Mouse (Mus musculus): ENCODE data around the gene Atad5. TPM values are rescaled to one million over a fixed set of nuclear protein-coding genes. Genes with fewer than 3 reads are reported as not detected.

Gene Atad5
- total RNA-seq, 2 experiments from 2014 or later = 2.6 to 4.3 TPM

DNA sequence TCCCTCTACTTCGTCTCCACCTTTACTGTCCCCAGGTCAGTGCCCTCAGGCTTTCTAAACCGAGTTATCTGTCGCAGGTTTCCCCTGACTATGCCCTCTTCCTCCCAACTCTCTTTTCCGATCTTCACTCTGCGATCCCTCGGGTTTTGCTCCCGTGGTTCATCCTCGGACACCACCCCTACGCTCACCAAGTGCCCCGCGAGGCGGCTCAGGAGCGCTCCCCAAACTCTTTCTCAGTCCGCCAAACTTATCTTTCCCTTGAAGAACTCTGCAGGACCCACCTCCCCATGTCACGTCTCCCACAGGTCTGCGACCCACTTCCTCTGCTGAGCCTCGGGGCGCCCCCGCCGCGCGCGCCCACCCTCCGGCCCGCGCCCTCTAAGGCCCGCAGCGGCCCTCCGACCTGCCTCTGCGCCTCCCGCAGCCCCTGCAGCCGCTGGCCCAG is 8.8 kb upstream of the Atad5 start:
- DNase-seq (ENCODE audit: low spot score in 2 of 2) = no peak
- intact Hi-C loops (cut with DNase I) = loop anchor here (1.0 kb wide), 1 partner anchor 38 kb away; no protein-coding TSS in a partner anchor

GRCm38 (mm10) chr11:80080826-80081728 is 8.1 kb upstream of the Atad5 start, which contains the start of gene Crlf3:
TSS of gene Crlf3 (minus strand) at chr11:80080991.
- DNase-seq (ENCODE audit: low spot score in 2 of 2) = peak; percentile 83 to 87
- intact Hi-C loops (cut with DNase I) = loop anchor here (1.0 kb wide), 1 partner anchor 39 kb away; no protein-coding TSS in a partner anchor

DNA sequence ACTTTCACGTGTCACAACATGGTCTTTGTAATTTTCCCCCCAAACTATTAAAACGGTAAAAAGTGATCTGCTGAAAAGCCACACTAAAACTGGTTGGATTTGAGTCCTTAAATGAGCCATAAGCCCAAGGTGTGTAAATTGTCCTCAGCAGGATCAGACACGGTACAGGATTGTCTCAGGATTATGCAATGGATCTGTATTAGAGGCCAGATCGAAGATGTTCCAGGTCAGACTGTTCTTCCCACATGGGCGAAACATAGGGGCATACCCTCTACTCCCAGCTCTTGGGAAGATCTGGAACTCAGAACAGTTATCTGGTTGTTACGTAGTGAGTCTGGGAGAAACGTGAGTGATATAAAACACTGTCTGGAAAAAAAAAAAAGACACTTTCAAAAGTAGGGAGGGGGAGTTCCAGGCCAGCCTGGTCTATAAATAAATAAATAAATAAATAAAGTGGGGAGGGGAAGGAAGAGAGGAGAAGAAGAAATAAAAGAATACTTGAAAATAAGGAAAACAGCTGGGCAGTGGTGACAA is 7.3 kb upstream of the Atad5 start:
- intact Hi-C loops (cut with DNase I) = no loop called here
- no peak for DNase-seq (ENCODE audit: low spot score in 2 of 2)

- DNase-seq (ENCODE audit: low spot score in 2 of 2) = no peak
- intact Hi-C loops (cut with DNase I) = no loop called here
Measured at GRCm38 (mm10) chr11:80085356-80086055, 3.7 kb upstream of the Atad5 start.

DNA sequence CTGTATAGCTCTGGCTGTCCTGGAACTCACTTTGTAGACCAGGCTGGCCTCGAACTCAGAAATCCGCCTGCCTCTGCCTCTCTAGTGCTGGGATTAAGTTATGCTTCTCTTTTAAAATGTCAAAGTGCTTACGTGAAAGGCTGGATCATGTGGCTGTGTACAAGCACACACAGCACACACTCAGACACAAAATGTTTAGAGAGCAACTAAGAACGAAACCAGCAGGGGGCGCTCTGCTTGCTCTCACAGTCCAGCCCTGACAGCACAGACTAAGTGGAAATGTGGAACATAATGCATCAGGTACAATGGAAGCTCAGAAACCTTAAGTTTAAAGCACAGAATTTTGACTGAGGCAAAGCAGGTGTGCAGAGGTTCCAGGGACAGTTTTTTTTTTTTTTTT is 2.4 kb upstream of the Atad5 start:
- DNase-seq (ENCODE audit: low spot score in 2 of 2) = peak; percentile 50 to 76
- intact Hi-C loops (cut with DNase I) = no loop called here

DNA sequence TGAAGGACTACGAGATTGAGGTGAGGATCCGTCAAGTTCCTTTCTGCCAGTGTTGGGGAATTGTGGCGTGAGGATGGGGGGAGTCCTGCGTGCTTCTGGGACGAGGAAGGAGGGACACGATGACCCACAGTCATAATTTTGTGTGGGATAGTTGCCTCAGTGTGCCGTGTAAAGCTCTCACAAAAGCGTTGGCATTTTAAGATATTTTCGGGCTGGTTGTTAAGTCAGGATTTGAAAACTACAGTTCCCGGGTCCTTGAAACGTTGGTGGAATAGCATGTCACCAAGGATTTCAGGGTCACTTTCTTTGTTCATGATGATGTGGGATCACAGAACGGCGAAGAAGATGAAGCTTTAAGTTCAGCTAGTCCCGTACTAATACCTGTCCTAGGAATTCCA is 616 bp downstream of the Atad5 start:
- no peak for DNase-seq (ENCODE audit: low spot score in 2 of 2)
- intact Hi-C loops (cut with DNase I) = no loop called here

- no peak for DNase-seq (ENCODE audit: low spot score in 2 of 2)
- intact Hi-C loops (cut with DNase I) = no loop called here
Measured at GRCm38 (mm10) chr11:80090555-80091164, 1.5 kb downstream of the Atad5 start.

DNA sequence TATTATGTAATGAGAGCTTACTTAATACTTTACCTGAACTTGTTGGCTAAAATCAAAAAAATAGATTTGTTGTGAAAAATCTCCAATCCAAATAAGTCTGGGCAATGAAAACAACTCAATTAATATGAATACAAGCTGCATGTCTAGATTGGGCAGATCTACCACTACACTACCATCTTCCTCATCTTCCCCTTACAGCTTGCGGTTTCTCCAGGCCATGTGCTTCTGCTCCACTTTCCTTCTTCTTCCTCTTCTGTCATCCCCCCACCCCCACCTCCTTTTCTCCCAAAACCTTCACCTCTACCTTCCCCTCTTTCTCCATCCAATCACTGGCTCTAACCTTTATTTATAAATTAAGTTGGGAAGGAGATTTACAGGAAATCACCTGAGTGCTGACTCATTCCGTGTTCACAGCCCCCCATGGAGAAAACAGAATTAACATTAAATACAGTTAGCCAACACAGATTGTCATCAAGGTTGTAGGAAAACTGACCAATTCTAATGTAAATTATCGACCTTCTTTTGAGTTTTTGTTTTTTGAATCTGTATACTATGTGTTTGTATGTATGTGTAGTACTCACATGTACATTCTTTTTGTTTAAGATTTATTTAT is 9.3 kb downstream of the Atad5 start:
- no peak for DNase-seq (ENCODE audit: low spot score in 2 of 2)
- intact Hi-C loops (cut with DNase I) = no loop called here

DNA sequence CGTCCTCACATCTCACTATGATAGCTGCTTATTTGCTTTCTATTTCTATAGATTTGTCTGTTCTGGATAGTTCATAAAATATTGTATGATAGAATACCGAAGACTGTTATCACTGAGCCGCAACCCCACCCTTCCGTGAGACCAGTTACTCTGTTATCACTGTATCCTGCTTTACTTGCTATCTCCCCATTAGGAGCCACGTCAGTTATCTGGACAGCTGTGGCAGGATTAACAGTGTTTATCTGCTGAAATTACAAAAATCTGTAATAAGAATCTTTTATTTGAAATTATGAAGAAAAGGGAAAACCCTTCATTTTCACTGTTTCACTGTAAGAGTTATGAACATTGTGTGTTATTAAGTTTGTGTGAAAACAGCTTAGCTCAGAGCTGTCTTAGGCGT is 12.1 kb downstream of the Atad5 start:
- intact Hi-C loops (cut with DNase I) = no loop called here

GRCm38 (mm10) chr11:80104407-80104806 is 15.2 kb downstream of the Atad5 start:
- intact Hi-C loops (cut with DNase I) = no loop called here
- no peak for DNase-seq (ENCODE audit: low spot score in 2 of 2)

More for the DNA sequence above, 12.1 kb downstream of the Atad5 start:
- no peak for DNase-seq (ENCODE audit: low spot score in 2 of 2)

GRCm38 (mm10) chr11:80116411-80116810 is 27.2 kb downstream of the Atad5 start:
- DNase-seq (ENCODE audit: low spot score in 2 of 2) = no peak
- intact Hi-C loops (cut with DNase I) = no loop called here

DNA sequence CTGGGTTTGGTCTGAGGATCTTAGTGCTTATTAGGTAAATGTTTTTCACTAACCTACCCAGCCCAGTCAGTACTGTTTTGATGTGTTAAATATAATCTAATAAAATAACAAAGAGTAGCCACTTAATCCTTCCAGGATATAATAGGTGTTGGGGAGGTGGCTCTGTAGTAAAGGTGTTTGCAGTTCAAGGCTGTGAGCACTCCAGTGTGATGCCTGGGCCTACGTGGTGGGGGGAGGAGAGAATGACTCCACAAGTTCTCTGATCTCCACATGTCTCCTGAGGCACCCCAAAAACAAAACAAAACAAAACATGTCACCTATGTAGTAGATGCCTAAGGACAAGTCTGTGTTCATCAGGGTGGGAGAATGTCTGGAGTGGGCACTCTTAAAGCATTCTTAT is 42.9 kb downstream of the Atad5 start:
- intact Hi-C loops (cut with DNase I) = no loop called here
- DNase-seq (ENCODE audit: low spot score in 2 of 2) = no peak

DNA sequence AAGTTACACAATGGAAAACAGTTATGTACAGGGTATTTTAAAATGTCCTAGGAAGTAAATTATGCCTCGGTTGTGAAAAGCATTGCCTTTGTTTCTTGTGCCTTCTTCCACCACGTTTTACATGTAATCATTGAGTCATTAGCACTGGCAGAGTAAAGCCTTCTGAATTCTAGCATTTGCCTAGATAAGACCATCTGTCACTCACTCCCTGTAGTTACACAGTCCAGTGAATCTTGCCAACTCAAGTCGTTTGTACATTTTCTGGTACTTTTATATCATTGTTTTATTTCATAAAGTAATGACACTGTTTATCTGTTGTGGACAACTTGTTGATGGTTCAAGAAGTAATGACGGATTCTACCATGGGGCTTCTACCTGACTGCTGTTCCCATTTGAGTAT is 45.5 kb downstream of the Atad5 start:
- DNase-seq (ENCODE audit: low spot score in 2 of 2) = no peak
- intact Hi-C loops (cut with DNase I) = no loop called here

- no peak for DNase-seq (ENCODE audit: low spot score in 2 of 2)
- intact Hi-C loops (cut with DNase I) = no loop called here
Measured at GRCm38 (mm10) chr11:80135954-80136683, 46.9 kb downstream of the Atad5 start.

GRCm38 (mm10) chr11:80136786-80137185 is 47.6 kb downstream of the Atad5 start:
- intact Hi-C loops (cut with DNase I) = no loop called here
- no peak for DNase-seq (ENCODE audit: low spot score in 2 of 2)

DNA sequence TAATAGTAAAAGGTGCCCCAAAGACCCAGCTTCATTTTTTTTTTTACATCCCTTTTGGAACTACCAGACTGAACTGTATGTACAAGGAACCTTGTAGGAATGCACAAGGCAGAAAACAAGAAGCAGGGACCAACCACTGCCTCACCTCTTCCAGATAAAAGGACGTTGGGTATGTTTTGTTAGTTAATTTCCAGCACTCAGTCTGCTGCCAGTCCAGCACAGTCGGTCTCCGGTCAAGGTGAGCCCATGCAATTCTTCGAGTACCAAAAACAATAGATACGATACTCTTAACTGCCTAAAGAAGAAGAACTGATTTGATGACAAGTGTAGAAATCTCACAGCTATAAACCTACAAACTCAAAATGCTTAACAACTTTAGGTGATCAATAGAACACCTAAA is 48.6 kb downstream of the Atad5 start:
- intact Hi-C loops (cut with DNase I) = no loop called here
- DNase-seq (ENCODE audit: low spot score in 2 of 2) = no peak

DNA sequence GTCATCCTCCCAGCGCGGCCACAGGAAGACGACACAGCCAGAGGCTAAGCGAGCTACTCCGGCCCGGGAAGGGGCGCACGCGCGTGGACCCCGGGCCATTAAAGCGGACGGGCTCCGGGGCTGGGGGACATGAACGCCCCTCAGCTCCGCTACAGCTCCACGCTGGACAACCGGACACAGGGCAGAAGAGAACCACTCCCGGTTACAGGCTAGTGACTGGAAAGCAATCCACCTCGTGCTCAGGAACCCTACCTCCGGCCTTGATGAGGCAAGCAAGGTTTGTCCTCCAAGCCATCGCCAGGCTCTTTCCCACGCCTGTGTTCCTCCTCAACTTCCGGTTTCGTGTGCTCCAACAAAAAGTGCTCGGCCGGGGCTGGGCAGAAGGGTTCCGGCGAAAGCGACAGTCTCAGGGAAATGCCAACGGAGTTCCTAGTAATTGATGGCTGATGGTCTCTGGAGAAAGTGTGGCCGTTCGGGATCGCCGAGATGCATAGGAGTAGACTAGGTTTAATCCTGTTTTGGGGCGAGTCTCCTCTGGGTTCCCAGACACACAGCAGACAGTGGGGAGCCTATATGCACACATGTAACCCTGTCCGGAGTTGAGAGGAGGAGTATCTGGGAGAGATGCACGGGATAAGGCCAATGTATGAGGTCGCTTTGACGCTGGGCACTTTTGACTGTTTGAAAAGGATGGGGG is 52.8 kb downstream of the Atad5 start, which contains the start of gene Tefm:
TSS of gene Tefm (minus strand) at position 351 of the 697 bp plus-strand sequence.
- intact Hi-C loops (cut with DNase I) = no loop called here
- DNase-seq (ENCODE audit: low spot score in 2 of 2) = peak; percentile 85 to 87

DNA sequence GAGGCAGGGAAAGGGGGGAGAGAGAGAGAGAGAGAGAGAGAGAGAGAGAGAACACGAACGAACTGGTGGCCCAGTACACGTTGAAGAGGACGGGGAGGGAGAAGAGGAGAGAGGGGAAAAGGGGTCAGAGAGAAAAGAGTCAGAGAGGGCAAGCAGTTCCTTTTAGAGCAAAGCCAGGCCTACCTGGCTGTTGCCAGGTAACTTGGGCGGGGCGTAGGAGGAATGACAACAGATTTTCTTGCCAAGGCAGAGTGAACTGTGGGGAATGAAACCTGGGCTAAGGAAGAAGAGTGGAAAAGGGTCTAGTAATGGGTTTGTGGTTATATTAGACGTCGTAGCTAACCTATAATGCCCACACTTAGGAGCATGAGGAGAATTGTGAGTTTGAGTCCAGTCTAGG is 53.7 kb downstream of the Atad5 start:
- intact Hi-C loops (cut with DNase I) = no loop called here
- DNase-seq (ENCODE audit: low spot score in 2 of 2) = no peak
